Mouse (Mus musculus) G1E (cell line): ENCODE measurements around the gene Stub1. TPM values are rescaled to one million over a fixed set of nuclear protein-coding genes. Genes with fewer than 3 reads are reported as not detected.
A peak's percentile ranks its signal among the peaks of the same experiment; 100 is the strongest.

Source experiments
- ATAC-seq: 2 replicates; pipeline ENCODE4 v1.8.0; 2016; ENCODE audit warnings: mild to moderate bottlenecking; ENCODE audit not compliant: insufficient number of reproducible peaks, poor library complexity, low FRiP score, severe bottlenecking; ENCODE audit errors: extremely low read depth
- DNase-seq: peaks from one replicate; pipeline ENCODE4 v3.0.0; 2012; ENCODE audit warnings: low spot score
- H3K27me3 ChIP-seq: 2 replicates; pipeline ENCODE4 v1.6.1; 2012; ENCODE audit warnings: mild to moderate bottlenecking, low read length, inconsistent platforms; ENCODE audit not compliant: insufficient read depth
- H3K36me3 ChIP-seq: replicated peaks from 2 replicates; pipeline ENCODE3; 2012; ENCODE audit warnings: mild to moderate bottlenecking, inconsistent platforms
- H3K4me1 ChIP-seq: 2 replicates; pipeline ENCODE4 v1.6.1; 2012; ENCODE audit warnings: low read depth, low read length, inconsistent platforms, mixed read lengths; ENCODE audit not compliant: insufficient read depth
- H3K4me3 ChIP-seq: 2 replicates; pipeline ENCODE4 v1.5.1; 2012; ENCODE audit warnings: low read depth, mild to moderate bottlenecking, inconsistent platforms, low read length, moderate library complexity, mixed read lengths
- H3K9me3 ChIP-seq: replicated peaks from 2 replicates; pipeline ENCODE4 v1.6.1; 2012; ENCODE audit warnings: inconsistent platforms
- CTCF ChIP-seq: IDR thresholded peaks from 2 replicates; pipeline ENCODE4 v1.5.1; 2012; ENCODE audit warnings: low read depth, low read length, inconsistent platforms, mixed read lengths
- GATA1 ChIP-seq: IDR thresholded peaks from 2 replicates; pipeline ENCODE4 v1.6.1; 2012; ENCODE audit warnings: borderline replicate concordance, low read length, inconsistent platforms, mixed read lengths
- GATA2 ChIP-seq: IDR thresholded peaks from 2 replicates; pipeline ENCODE4 v1.6.1; 2012; ENCODE audit warnings: low read depth, low read length, inconsistent platforms, borderline replicate concordance
- POLR2AphosphoS5 ChIP-seq: IDR thresholded peaks from 2 replicates; pipeline ENCODE4 v1.6.1; 2012; ENCODE audit warnings: low read depth, low read length, inconsistent platforms; ENCODE audit not compliant: insufficient replicate concordance
- TAL1 ChIP-seq: conservative IDR thresholded peaks from 2 replicates; pipeline ENCODE4 v1.6.1; 2012; ENCODE audit warnings: low read depth, low read length, inconsistent platforms, mixed read lengths
- polyA plus RNA-seq: library from polyadenylated mRNA; stranded (reverse); fragments of >175 nt; gene quantifications from 2 replicates; pipeline ENCODE4 v1.2.3, GENCODE M21; 2012
- total RNA-seq, 2 experiments: library from RNA; stranded (forward) in 1 of 2; stranded (reverse) in 1 of 2; fragments of 200-1000 nt in 1 of 2; fragments of >200 nt in 1 of 2; fragmentation: Nextera tagmentation in 1 of 2; gene quantifications; 2 replicates each; pipeline ENCODE4 v1.2.3; 2014 to 2017

The Stub1 gene
- total and polyA plus RNA-seq, 3 experiments, result 30.1 to 90.8 (median 81.7) TPM

DNA sequence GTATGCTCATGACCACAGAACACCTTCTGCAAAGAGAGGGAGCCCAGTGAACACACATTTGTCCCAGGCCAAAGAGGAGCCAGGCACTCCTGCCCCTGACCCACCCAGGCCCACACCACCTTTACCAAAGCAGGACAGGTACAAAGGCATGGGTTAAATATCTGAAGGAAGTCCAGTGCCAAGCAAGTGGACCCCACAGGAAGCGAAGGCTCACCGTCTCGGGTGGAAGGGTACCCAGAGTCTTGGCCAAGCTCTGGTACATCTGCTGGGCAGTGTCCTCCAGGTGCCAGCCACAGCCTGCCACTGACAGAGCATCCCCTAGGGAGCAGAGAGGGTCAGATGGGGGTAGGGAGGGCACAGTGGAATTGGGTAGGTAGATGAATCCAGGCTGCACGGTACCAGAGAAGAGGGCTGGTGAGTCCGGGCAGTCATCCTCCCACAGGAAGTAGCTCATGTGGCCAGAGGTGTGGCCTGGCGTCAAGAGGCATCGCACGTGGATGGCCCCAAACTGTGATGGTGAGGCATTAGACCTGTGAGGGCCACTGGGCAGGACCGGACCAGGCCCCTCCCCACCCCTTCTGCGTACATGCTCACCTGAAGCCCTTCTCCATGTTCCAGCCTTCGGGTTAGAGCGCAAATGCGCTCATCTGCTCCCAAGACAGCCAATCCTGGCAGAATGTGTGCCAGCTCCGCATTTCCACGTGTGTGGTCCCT is 49.2 kb downstream of the Stub1 start:
- peaks cover 85% of the 10 kb centered on the region for H3K36me3 ChIP-seq
- TF ChIP-seq TAL1, result no peak
- TF ChIP-seq POLR2AphosphoS5, result no peak; the same call in 1 of the 2 replicates
- no peak for TF ChIP-seq GATA1
- TF ChIP-seq GATA2, result no peak
- TF ChIP-seq CTCF, result no peak
- ATAC-seq (no peak), DNase-seq (no peak)
- peak overlapping the region; percentile 79; the same call in 1 of the 2 replicates for H3K4me3 ChIP-seq
- no peaks in the 10 kb centered on the region for H3K9me3 ChIP-seq
- H3K27me3 ChIP-seq, result no peaks in the 10 kb centered on the region
- peaks cover 37% of the 10 kb centered on the region for H3K4me1 ChIP-seq

DNA sequence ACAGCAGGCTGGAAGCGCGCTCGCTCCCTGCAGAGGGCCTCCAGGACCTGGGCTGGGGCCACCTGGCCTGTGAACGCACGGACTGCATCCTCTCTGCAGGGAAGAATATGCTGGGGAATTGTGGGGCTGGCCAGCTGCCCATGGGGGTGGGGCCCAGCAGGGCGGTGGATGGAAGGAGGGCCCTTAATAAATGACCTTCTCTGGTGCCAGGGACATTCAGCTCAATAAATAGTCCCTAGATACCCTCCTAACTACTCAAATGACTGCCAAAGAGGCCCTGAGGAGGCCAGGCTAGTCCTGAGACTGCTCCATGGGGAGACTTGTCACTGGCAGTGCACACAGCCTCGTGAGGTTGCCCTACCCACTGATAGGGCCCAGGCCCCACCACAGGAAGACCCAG is 50.1 kb downstream of the Stub1 start:
- Histone ChIP-seq H3K9me3 (no peaks in the 10 kb centered on the region), H3K4me3 (no peak overlapping the region), H3K4me1 (peaks cover 33% of the 10 kb centered on the region), H3K36me3 (peaks cover 85% of the 10 kb centered on the region), H3K27me3 (no peaks in the 10 kb centered on the region)
- ATAC-seq (no peak), DNase-seq (no peak)
- TF ChIP-seq GATA2 (no peak), POLR2AphosphoS5 (no peak), GATA1 (no peak), TAL1 (no peak), CTCF (no peak)

GRCm38 (mm10) chr17:25781339-25781738 is 51.9 kb downstream of the Stub1 start:
- TF ChIP-seq CTCF (no peak), GATA2 (no peak), TAL1 (no peak), POLR2AphosphoS5 (no peak), GATA1 (no peak)
- peaks cover 85% of the 10 kb centered on the region for H3K36me3 ChIP-seq
- peaks cover 29% of the 10 kb centered on the region for H3K4me1 ChIP-seq
- H3K27me3 ChIP-seq, result no peaks in the 10 kb centered on the region
- H3K4me3 ChIP-seq, result no peak overlapping the region
- no peaks in the 10 kb centered on the region for H3K9me3 ChIP-seq
- ATAC-seq (no peak), DNase-seq (no peak)

Other genes starting within 250 kb of the Stub1 start
Only the 20 nearest of the 27 such genes appear.
- gene Rpusd1, start 105.7 kb downstream of the Stub1 start, total RNA-seq (2014; fragmentation: Nextera tagmentation), result 7.5 and 7.8 TPM in 2 replicates
- gene Rpusd1, start 105.7 kb downstream of the Stub1 start, total RNA-seq (2017), result 3.6 and 4.2 TPM in 2 replicates
- gene Rpusd1, start 105.7 kb downstream of the Stub1 start, polyA plus RNA-seq, result 28.2 and 30.1 TPM in 2 replicates
- gene Mslnl, start 97.4 kb downstream of the Stub1 start, total RNA-seq (2014; fragmentation: Nextera tagmentation), result not detected in 2 replicates
- not detected in 2 replicates for gene Mslnl, start 97.4 kb downstream of the Stub1 start, total RNA-seq (2017)
- gene Mslnl, start 97.4 kb downstream of the Stub1 start, polyA plus RNA-seq, result not detected in 2 replicates
- gene Msln, start 79.0 kb downstream of the Stub1 start, total RNA-seq (2014; fragmentation: Nextera tagmentation), result not detected in 2 replicates
- 0.55 TPM in 1 of 2 replicates, not detected in the other for gene Msln, start 79.0 kb downstream of the Stub1 start, total RNA-seq (2017)
- gene Msln, start 79.0 kb downstream of the Stub1 start, polyA plus RNA-seq, result not detected in 2 replicates
- gene Narfl, start 59.6 kb downstream of the Stub1 start, total RNA-seq (2014; fragmentation: Nextera tagmentation), result 11.7 and 22.3 TPM in 2 replicates
- gene Narfl, start 59.6 kb downstream of the Stub1 start, total RNA-seq (2017), result 28.4 and 29.2 TPM in 2 replicates
- gene Narfl, start 59.6 kb downstream of the Stub1 start, polyA plus RNA-seq, result 17.6 and 18.8 TPM in 2 replicates
- gene Haghl, start 47.7 kb downstream of the Stub1 start, total RNA-seq (2014; fragmentation: Nextera tagmentation), result 7.0 and 11.7 TPM in 2 replicates
- 15.5 and 17.1 TPM in 2 replicates for gene Haghl, start 47.7 kb downstream of the Stub1 start, total RNA-seq (2017)
- gene Haghl, start 47.7 kb downstream of the Stub1 start, polyA plus RNA-seq, result 15.4 and 17.1 TPM in 2 replicates
- gene Ccdc78, start 46.8 kb downstream of the Stub1 start, total RNA-seq (2014; fragmentation: Nextera tagmentation), result not detected in 2 replicates
- 0.06 and 0.22 TPM in 2 replicates for gene Ccdc78, start 46.8 kb downstream of the Stub1 start, total RNA-seq (2017)
- 0.05 TPM in 1 of 2 replicates, not detected in the other for gene Ccdc78, start 46.8 kb downstream of the Stub1 start, polyA plus RNA-seq
- gene Fam173a, start 40.5 kb downstream of the Stub1 start, total RNA-seq (2014; fragmentation: Nextera tagmentation), result 24.1 and 24.8 TPM in 2 replicates
- 45.1 and 50.5 TPM in 2 replicates for gene Fam173a, start 40.5 kb downstream of the Stub1 start, total RNA-seq (2017)
- 16.1 and 20.5 TPM in 2 replicates for gene Fam173a, start 40.5 kb downstream of the Stub1 start, polyA plus RNA-seq
- gene AC134908.4, start 37.7 kb downstream of the Stub1 start, total RNA-seq (2014; fragmentation: Nextera tagmentation), result not detected in 2 replicates
- not detected in 2 replicates for gene AC134908.4, start 37.7 kb downstream of the Stub1 start, total RNA-seq (2017)
- not detected in 2 replicates for gene AC134908.4, start 37.7 kb downstream of the Stub1 start, polyA plus RNA-seq
- 15.3 and 19.7 TPM in 2 replicates for gene Metrn, start 36.3 kb downstream of the Stub1 start, total RNA-seq (2014; fragmentation: Nextera tagmentation)
- gene Metrn, start 36.3 kb downstream of the Stub1 start, total RNA-seq (2017), result 22.3 and 36.9 TPM in 2 replicates
- 129 and 172 TPM in 2 replicates for gene Metrn, start 36.3 kb downstream of the Stub1 start, polyA plus RNA-seq
- gene Fbxl16, start 24.3 kb downstream of the Stub1 start, total RNA-seq (2014; fragmentation: Nextera tagmentation), result not detected in 2 replicates
- gene Fbxl16, start 24.3 kb downstream of the Stub1 start, total RNA-seq (2017), result 0.05 TPM in 1 of 2 replicates, not detected in the other
- gene Fbxl16, start 24.3 kb downstream of the Stub1 start, polyA plus RNA-seq, result 0.01 and 0.03 TPM in 2 replicates
- gene Wdr24, start 9.8 kb downstream of the Stub1 start, total RNA-seq (2014; fragmentation: Nextera tagmentation), result 13.8 and 13.9 TPM in 2 replicates
- gene Wdr24, start 9.8 kb downstream of the Stub1 start, total RNA-seq (2017), result 23.5 and 25.8 TPM in 2 replicates
- 4.8 and 8.6 TPM in 2 replicates for gene Wdr24, start 9.8 kb downstream of the Stub1 start, polyA plus RNA-seq
- 0.90 and 1.9 TPM in 2 replicates for gene Jmjd8, start 4.5 kb downstream of the Stub1 start, total RNA-seq (2014; fragmentation: Nextera tagmentation)
- 1.9 and 2.0 TPM in 2 replicates for gene Jmjd8, start 4.5 kb downstream of the Stub1 start, total RNA-seq (2017)
- 0.08 and 0.11 TPM in 2 replicates for gene Jmjd8, start 4.5 kb downstream of the Stub1 start, polyA plus RNA-seq
- gene Rhbdl1, start 3.9 kb upstream of the Stub1 start, total RNA-seq (2014; fragmentation: Nextera tagmentation), result 4.8 and 5.5 TPM in 2 replicates
- gene Rhbdl1, start 3.9 kb upstream of the Stub1 start, total RNA-seq (2017), result 0.87 and 1.4 TPM in 2 replicates
- gene Rhbdl1, start 3.9 kb upstream of the Stub1 start, polyA plus RNA-seq, result 2.7 and 3.1 TPM in 2 replicates
- 1.1 and 2.9 TPM in 2 replicates for gene Gm20683, start 8.4 kb upstream of the Stub1 start, total RNA-seq (2014; fragmentation: Nextera tagmentation)
- gene Gm20683, start 8.4 kb upstream of the Stub1 start, total RNA-seq (2017), result 3.0 and 3.1 TPM in 2 replicates
- gene Gm20683, start 8.4 kb upstream of the Stub1 start, polyA plus RNA-seq, result 9.7 and 12.4 TPM in 2 replicates
- gene Rhot2, start 11.4 kb upstream of the Stub1 start, total RNA-seq (2014; fragmentation: Nextera tagmentation), result 31.2 and 41.2 TPM in 2 replicates
- 17.7 and 20.0 TPM in 2 replicates for gene Rhot2, start 11.4 kb upstream of the Stub1 start, total RNA-seq (2017)
- 142 and 151 TPM in 2 replicates for gene Rhot2, start 11.4 kb upstream of the Stub1 start, polyA plus RNA-seq
- gene Wdr90, start 28.1 kb upstream of the Stub1 start, total RNA-seq (2014; fragmentation: Nextera tagmentation), result 14.6 and 42.2 TPM in 2 replicates
- gene Wdr90, start 28.1 kb upstream of the Stub1 start, total RNA-seq (2017), result 11.8 and 14.2 TPM in 2 replicates
- 9.0 and 17.0 TPM in 2 replicates for gene Wdr90, start 28.1 kb upstream of the Stub1 start, polyA plus RNA-seq
- gene Mcrip2, start 35.4 kb upstream of the Stub1 start, total RNA-seq (2014; fragmentation: Nextera tagmentation), result 8.2 and 8.7 TPM in 2 replicates
- gene Mcrip2, start 35.4 kb upstream of the Stub1 start, total RNA-seq (2017), result 4.4 and 9.4 TPM in 2 replicates
- gene Mcrip2, start 35.4 kb upstream of the Stub1 start, polyA plus RNA-seq, result 77.6 and 103 TPM in 2 replicates
- gene Mettl26, start 41.7 kb upstream of the Stub1 start, total RNA-seq (2014; fragmentation: Nextera tagmentation), result 13.9 and 19.0 TPM in 2 replicates
- 12.4 and 16.7 TPM in 2 replicates for gene Mettl26, start 41.7 kb upstream of the Stub1 start, total RNA-seq (2017)
- 30.2 and 34.4 TPM in 2 replicates for gene Mettl26, start 41.7 kb upstream of the Stub1 start, polyA plus RNA-seq
- gene Wfikkn1, start 47.5 kb upstream of the Stub1 start, total RNA-seq (2014; fragmentation: Nextera tagmentation), result 1.1 and 1.4 TPM in 2 replicates
- gene Wfikkn1, start 47.5 kb upstream of the Stub1 start, total RNA-seq (2017), result 0.55 and 0.58 TPM in 2 replicates
- gene Wfikkn1, start 47.5 kb upstream of the Stub1 start, polyA plus RNA-seq, result 0.51 and 0.57 TPM in 2 replicates
- 9.1 and 10.8 TPM in 2 replicates for gene Rab40c, start 86.3 kb upstream of the Stub1 start, total RNA-seq (2014; fragmentation: Nextera tagmentation)
- gene Rab40c, start 86.3 kb upstream of the Stub1 start, total RNA-seq (2017), result 4.2 and 9.3 TPM in 2 replicates
- 12.4 and 13.5 TPM in 2 replicates for gene Rab40c, start 86.3 kb upstream of the Stub1 start, polyA plus RNA-seq